21 mouse cellular contexts compared by ENCODE assay signal in genomic region chr8:70160015-70160414, GRCm38 (mm10). TPM values are rescaled to one million over a fixed set of nuclear protein-coding genes. Genes with fewer than 3 reads are reported as not detected.
DNase-seq lines count a peak whose midpoint lies in the region; ATAC-seq and TF ChIP-seq lines count a peak whose summit lies in the region.
"Had no signal": no experiment of that assay in that cellular context is flagged by ENCODE, and none has a peak within 500 bp of the region (broad histone marks: within the 10 kb centered on the region; RNA-seq: fewer than 3 reads in every experiment).

No protein-coding gene starts in this region.

- no peak overlapping the region for H3K4me2 ChIP-seq in intestine, embryonic 16.5 days (ENCODE audit: low read depth, low read length)
- no peak overlapping the region for H3K4me2 ChIP-seq in intestine, embryonic 15.5 days (replicated peaks)
- H3K4me2 ChIP-seq: embryonic facial prominence, embryonic 12.5 days; limb, embryonic 13.5 days; neural tube, embryonic 12.5 days; stomach, embryonic 15.5 days had no signal

- DNase-seq in ZHBTc4 (ENCODE audit: low read depth, low spot score), result peak; percentile 25
- peak; percentile 72 to 75 for DNase-seq in spleen, adult 2 months (ENCODE audit: low read depth in 1 of 2, low spot score in 2 of 2)
- peak; percentile 55 for DNase-seq in thymus, postnatal 25 days
- no peak for DNase-seq in MN1 (ENCODE audit: low spot score)
- DNase-seq: adrenal gland, postnatal 10 days; cerebellum, adult 18-20 months; heart, adult 18-20 months had no signal

- no peak for TF ChIP-seq POLR2A in spleen, adult 2 months (IDR thresholded peaks at IDR 0.05; ENCODE audit: low read depth, low read length)

- 0 out of 2 replicates have a peak overlapping the region, but pooled peaks have one; percentile 10 for H3K9ac ChIP-seq in intestine, embryonic 16.5 days (ENCODE audit: low read depth, low read length)
- H3K9ac ChIP-seq in intestine, embryonic 15.5 days, result no peak overlapping the region
- H3K9ac ChIP-seq: embryonic facial prominence, embryonic 12.5 days; limb, embryonic 13.5 days; liver, embryonic 14.5 days; neural tube, embryonic 12.5 days; stomach, embryonic 15.5 days had no signal

- H3K36me3 ChIP-seq in intestine, embryonic 16.5 days (ENCODE audit: control insufficient read depth, insufficient read depth, low read length), result no peaks in the 10 kb centered on the region
- H3K36me3 ChIP-seq in intestine, embryonic 15.5 days, result no peaks in the 10 kb centered on the region
- no peaks in the 10 kb centered on the region for H3K36me3 ChIP-seq in spleen, adult 2 months (ENCODE audit: control insufficient read depth, insufficient read depth, low read length)
- H3K36me3 ChIP-seq: embryonic facial prominence, embryonic 12.5 days; hindbrain, embryonic 10.5 days; limb, embryonic 13.5 days; neural tube, embryonic 12.5 days; stomach, embryonic 15.5 days had no signal

- H3K4me1 ChIP-seq in intestine, embryonic 16.5 days (ENCODE audit: control insufficient read depth, insufficient read depth, low read length), result peaks cover 7% of the 10 kb centered on the region; the same call in 1 of the 2 replicates
- H3K4me1 ChIP-seq in intestine, embryonic 15.5 days (replicated peaks), result 0 out of 2 replicates have a peak, but pooled peaks cover 5% of the 10 kb centered on the region
- peaks cover 17% of the 10 kb centered on the region for H3K4me1 ChIP-seq in spleen, adult 2 months (ENCODE audit: control insufficient read depth, insufficient read depth, insufficient read length)
- H3K4me1 ChIP-seq: neural tube, embryonic 12.5 days had no signal

- H3K27ac ChIP-seq in intestine, embryonic 16.5 days (ENCODE audit: low read length), result no peak overlapping the region
- H3K27ac ChIP-seq in intestine, embryonic 15.5 days, result no peak overlapping the region
- H3K27ac ChIP-seq in spleen, adult 2 months (ENCODE audit: insufficient read depth, low read length), result peak overlapping the region; percentile 60
- H3K27ac ChIP-seq: embryonic facial prominence, embryonic 12.5 days; hindbrain, embryonic 10.5 days; kidney, postnatal 0 days; layer of hippocampus, adult 2 months; limb, embryonic 13.5 days; liver, embryonic 14.5 days; neural tube, embryonic 12.5 days; stomach, embryonic 15.5 days had no signal

- no peak for ATAC-seq in intestine, embryonic 16.5 days
- no peak for ATAC-seq in intestine, embryonic 15.5 days
- ATAC-seq in erythroblast, adult 5-6 weeks (replicated peaks; ENCODE audit: low FRiP score, poor library complexity, severe bottlenecking), result no peak
- no peak for ATAC-seq in erythroid progenitor cell, adult 5-6 weeks (replicated peaks; ENCODE audit: low FRiP score, poor library complexity, severe bottlenecking)
- ATAC-seq: lung, postnatal 0 days had no signal

- no peaks in the 10 kb centered on the region for H3K27me3 ChIP-seq in intestine, embryonic 16.5 days (replicated peaks; ENCODE audit: control insufficient read depth, insufficient read depth, low read length)
- peaks cover 1% of the 10 kb centered on the region; the same call in 1 of the 2 replicates for H3K27me3 ChIP-seq in intestine, embryonic 15.5 days (replicated peaks)
- H3K27me3 ChIP-seq in spleen, adult 2 months (ENCODE audit: control insufficient read depth, insufficient read depth, low read length), result no peaks in the 10 kb centered on the region
- H3K27me3 ChIP-seq: stomach, embryonic 15.5 days had no signal

- TF ChIP-seq CTCF in spleen, adult 2 months (IDR thresholded peaks at IDR 0.05; ENCODE audit: extremely low read depth, insufficient read depth, insufficient read length, insufficient replicate concordance), result no peak

- no peak overlapping the region for H3K4me3 ChIP-seq in intestine, embryonic 16.5 days (ENCODE audit: low read length)
- H3K4me3 ChIP-seq in intestine, embryonic 15.5 days (replicated peaks), result no peak overlapping the region
- peak overlapping the region; percentile 3; the same call in 1 of the 2 replicates for H3K4me3 ChIP-seq in spleen, adult 2 months (ENCODE audit: extremely low read depth, insufficient read depth, insufficient read length)
- H3K4me3 ChIP-seq: embryonic facial prominence, embryonic 12.5 days; hindbrain, embryonic 10.5 days; layer of hippocampus, adult 2 months; limb, embryonic 13.5 days; neural tube, embryonic 12.5 days; stomach, embryonic 15.5 days had no signal

- H3K9me3 ChIP-seq in intestine, embryonic 16.5 days (ENCODE audit: control insufficient read depth, low read length), result no peaks in the 10 kb centered on the region
- H3K9me3 ChIP-seq in intestine, embryonic 15.5 days, result no peaks in the 10 kb centered on the region
- H3K9me3 ChIP-seq: embryonic facial prominence, embryonic 12.5 days; hindbrain, embryonic 10.5 days; limb, embryonic 13.5 days; neural tube, embryonic 12.5 days; stomach, embryonic 15.5 days had no signal

- WGBS in intestine, embryonic 16.5 days, result 66% methylated on average over 13 of the region's 13 CpGs
- 63% methylated on average over 13 of the region's 13 CpGs for WGBS in intestine, embryonic 15.5 days
- WGBS in spleen, adult 2 months, result 9% methylated on average over 13 of the region's 13 CpGs

RNA-seq across cellular contexts. Expression of gene Tmem161a, which starts 12.1 kb away (rescaled TPM):
- polyA plus RNA-seq in intestine, embryonic 16.5 days (2015; fragmentation: Nextera tagmentation; extraction: Ambion mirVana), result 66.9 and 67.7 TPM in 2 replicates
- polyA plus RNA-seq in intestine, embryonic 15.5 days (2015; fragmentation: Nextera tagmentation; extraction: Ambion mirVana), result 55.7 and 64.3 TPM in 2 replicates
- polyA plus RNA-seq in spleen, adult 2 months (2012; rRNA removed), result 59.9 and 76.8 TPM in 2 replicates
- 4.0 and 8.1 TPM in 2 replicates for total RNA-seq in erythroblast, adult 5-6 weeks (2015; ENCODE audit: low replicate concordance)
- total RNA-seq in erythroblast, adult 5-6 weeks (2017; ENCODE audit: low replicate concordance), result 4.5 and 4.9 TPM in 2 replicates
- 2.9 and 14.1 TPM in 2 replicates for total RNA-seq in erythroid progenitor cell, adult 5-6 weeks (2015; ENCODE audit: low replicate concordance)
- total RNA-seq in erythroid progenitor cell, adult 5-6 weeks (2017; ENCODE audit: low replicate concordance), result 4.9 and 6.5 TPM in 2 replicates

RNA-seq across cellular contexts. Expression of gene Mef2b, which starts 20.5 kb away (rescaled TPM):
- 0.11 and 0.23 TPM in 2 replicates for polyA plus RNA-seq in intestine, embryonic 16.5 days (2015; fragmentation: Nextera tagmentation; extraction: Ambion mirVana)
- polyA plus RNA-seq in intestine, embryonic 15.5 days (2015; fragmentation: Nextera tagmentation; extraction: Ambion mirVana), result 0.11 TPM in 1 of 2 replicates, not detected in the other
- polyA plus RNA-seq in spleen, adult 2 months (2012; rRNA removed), result 2.3 and 4.3 TPM in 2 replicates
- not detected in 2 replicates for total RNA-seq in erythroblast, adult 5-6 weeks (2015; ENCODE audit: low replicate concordance)
- total RNA-seq in erythroblast, adult 5-6 weeks (2017; ENCODE audit: low replicate concordance), result not detected in 2 replicates
- not detected in 2 replicates for total RNA-seq in erythroid progenitor cell, adult 5-6 weeks (2015; ENCODE audit: low replicate concordance)
- total RNA-seq in erythroid progenitor cell, adult 5-6 weeks (2017; ENCODE audit: low replicate concordance), result not detected in 2 replicates
- total RNA-seq: common myeloid progenitor, adult 5-6 weeks had no signal

RNA-seq across cellular contexts. Expression of gene Borcs8, which starts 20.7 kb away (rescaled TPM):
- polyA plus RNA-seq in intestine, embryonic 16.5 days (2015; fragmentation: Nextera tagmentation; extraction: Ambion mirVana), result 38.4 and 42.4 TPM in 2 replicates
- 34.6 and 40.1 TPM in 2 replicates for polyA plus RNA-seq in intestine, embryonic 15.5 days (2015; fragmentation: Nextera tagmentation; extraction: Ambion mirVana)
- polyA plus RNA-seq in spleen, adult 2 months (2012; rRNA removed), result 55.8 and 73.6 TPM in 2 replicates
- 2.1 and 16.7 TPM in 2 replicates for total RNA-seq in erythroblast, adult 5-6 weeks (2015; ENCODE audit: low replicate concordance)
- 15.5 and 30.7 TPM in 2 replicates for total RNA-seq in erythroblast, adult 5-6 weeks (2017; ENCODE audit: low replicate concordance)
- 18.7 and 20.5 TPM in 2 replicates for total RNA-seq in erythroid progenitor cell, adult 5-6 weeks (2015; ENCODE audit: low replicate concordance)
- total RNA-seq in erythroid progenitor cell, adult 5-6 weeks (2017; ENCODE audit: low replicate concordance), result 17.3 and 24.7 TPM in 2 replicates

RNA-seq across cellular contexts. Expression of gene Rfxank, which starts 21.1 kb away (rescaled TPM):
- 12.6 and 15.3 TPM in 2 replicates for polyA plus RNA-seq in intestine, embryonic 16.5 days (2015; fragmentation: Nextera tagmentation; extraction: Ambion mirVana)
- polyA plus RNA-seq in intestine, embryonic 15.5 days (2015; fragmentation: Nextera tagmentation; extraction: Ambion mirVana), result 11.7 and 12.3 TPM in 2 replicates
- 22.5 and 24.6 TPM in 2 replicates for polyA plus RNA-seq in spleen, adult 2 months (2012; rRNA removed)
- 8.1 and 16.3 TPM in 2 replicates for total RNA-seq in erythroblast, adult 5-6 weeks (2015; ENCODE audit: low replicate concordance)
- total RNA-seq in erythroblast, adult 5-6 weeks (2017; ENCODE audit: low replicate concordance), result 9.7 and 10.2 TPM in 2 replicates
- total RNA-seq in erythroid progenitor cell, adult 5-6 weeks (2015; ENCODE audit: low replicate concordance), result 5.8 and 16.3 TPM in 2 replicates
- total RNA-seq in erythroid progenitor cell, adult 5-6 weeks (2017; ENCODE audit: low replicate concordance), result 2.3 and 4.9 TPM in 2 replicates

RNA-seq across cellular contexts. Expression of gene Nr2c2ap, which starts 28.9 kb away (rescaled TPM):
- polyA plus RNA-seq in intestine, embryonic 16.5 days (2015; fragmentation: Nextera tagmentation; extraction: Ambion mirVana), result 50.7 and 51.7 TPM in 2 replicates
- 47.4 and 48.9 TPM in 2 replicates for polyA plus RNA-seq in intestine, embryonic 15.5 days (2015; fragmentation: Nextera tagmentation; extraction: Ambion mirVana)
- polyA plus RNA-seq in spleen, adult 2 months (2012; rRNA removed), result 14.0 and 16.4 TPM in 2 replicates
- total RNA-seq in erythroblast, adult 5-6 weeks (2015; ENCODE audit: low replicate concordance), result 4.8 and 5.4 TPM in 2 replicates
- total RNA-seq in erythroblast, adult 5-6 weeks (2017; ENCODE audit: low replicate concordance), result 1.4 and 1.5 TPM in 2 replicates
- 8.3 TPM in 1 of 2 replicates, not detected in the other for total RNA-seq in erythroid progenitor cell, adult 5-6 weeks (2015; ENCODE audit: low replicate concordance)
- 2.3 TPM in 1 of 2 replicates, not detected in the other for total RNA-seq in erythroid progenitor cell, adult 5-6 weeks (2017; ENCODE audit: low replicate concordance)
